Mouse (Mus musculus) heart, adult 9 months (tissue): ENCODE results near the gene Snca.
"Not testable (repeated sequence)": the region's sequence is repeated elsewhere in the genome, so short reads cannot be mapped to it uniquely, and the experiment has no call there.

Experiments
- DNase-seq, 2 experiments: peaks; one replicate each; pipeline ENCODE4 v3.0.0; 2022; ENCODE audit warnings: low spot score in 2 of 2

Gene Snca

DNA sequence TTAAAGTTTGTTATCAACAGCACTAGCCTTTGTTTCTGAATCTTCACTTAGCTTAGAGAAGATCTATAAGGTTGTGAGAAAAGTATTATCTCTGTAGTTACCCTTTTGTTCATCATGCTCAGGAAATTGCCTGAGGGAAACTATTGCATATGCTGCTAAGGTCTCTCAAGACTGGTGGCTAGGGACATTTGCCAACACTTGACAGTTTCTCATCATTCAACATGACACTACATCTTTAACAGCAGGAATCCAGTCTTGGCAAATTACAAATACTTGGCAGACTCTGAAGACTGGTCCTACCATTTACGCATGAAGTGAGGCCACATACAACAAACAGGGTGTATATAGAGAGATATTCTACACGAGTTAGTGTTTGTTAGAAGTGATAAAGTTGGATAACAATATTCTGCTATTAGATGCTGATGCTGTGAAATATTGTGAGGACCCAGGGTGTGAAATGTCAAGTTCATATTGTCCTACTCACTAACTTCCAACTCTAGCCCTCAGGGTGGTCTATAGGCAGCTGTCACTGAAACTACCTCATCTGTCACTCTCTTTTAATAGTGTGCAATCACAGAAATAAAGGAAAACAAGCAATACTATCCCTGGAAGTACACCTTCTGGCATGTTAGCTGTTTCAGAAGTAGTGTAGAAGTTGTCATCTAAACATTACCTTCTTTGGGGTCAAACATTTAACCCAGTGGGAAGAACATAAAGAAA, 105.4 kb downstream of the Snca start:
- DNase-seq = no peak

- no peak for DNase-seq
Measured at GRCm38 (mm10) chr6:60717566-60717965, 112.1 kb downstream of the Snca start.

DNA sequence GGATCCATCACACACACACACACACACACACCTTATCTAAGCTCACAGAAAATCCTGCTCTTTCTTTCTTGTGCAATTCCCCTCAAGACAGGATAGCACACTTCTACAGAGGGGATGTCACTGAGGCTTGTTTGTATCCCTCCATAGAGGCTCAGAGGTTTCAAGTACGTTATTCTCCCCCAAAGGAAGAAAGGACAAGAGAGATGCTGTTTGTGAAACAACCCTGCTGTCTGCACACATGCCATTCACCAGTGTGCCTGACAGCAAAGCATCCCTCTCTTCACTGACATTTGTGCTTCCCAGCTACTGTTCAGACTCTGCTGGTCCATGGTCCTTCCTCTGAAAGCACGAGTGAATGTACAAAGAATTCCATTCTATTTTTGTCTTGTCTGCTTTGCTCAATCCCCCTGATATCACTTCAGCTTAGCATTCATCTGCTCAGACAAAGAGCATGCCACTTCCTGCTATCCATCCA, 119.6 kb downstream of the Snca start:
- DNase-seq = no peak

- no peak for DNase-seq
Measured at GRCm38 (mm10) chr6:60698072-60698471, 131.6 kb downstream of the Snca start.

DNA sequence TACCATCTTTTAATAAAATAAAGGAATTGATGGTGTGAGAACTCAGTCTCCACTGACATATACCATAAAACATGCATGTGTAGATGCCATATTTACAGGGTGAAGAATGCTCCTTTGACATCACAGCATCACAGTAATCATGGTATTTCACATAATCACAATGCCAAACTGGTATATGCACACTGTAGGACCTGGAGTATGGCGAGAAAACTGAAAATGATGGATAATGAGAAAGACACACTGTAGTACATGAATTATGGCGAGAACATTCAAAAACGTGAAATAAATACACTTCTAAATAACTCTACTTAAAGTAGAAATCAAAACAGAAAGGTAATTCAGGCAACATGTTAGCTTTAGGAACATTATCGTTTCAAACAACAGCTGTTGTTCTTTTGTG, 142.6 kb downstream of the Snca start:
- DNase-seq = not testable (repeated sequence)

DNA sequence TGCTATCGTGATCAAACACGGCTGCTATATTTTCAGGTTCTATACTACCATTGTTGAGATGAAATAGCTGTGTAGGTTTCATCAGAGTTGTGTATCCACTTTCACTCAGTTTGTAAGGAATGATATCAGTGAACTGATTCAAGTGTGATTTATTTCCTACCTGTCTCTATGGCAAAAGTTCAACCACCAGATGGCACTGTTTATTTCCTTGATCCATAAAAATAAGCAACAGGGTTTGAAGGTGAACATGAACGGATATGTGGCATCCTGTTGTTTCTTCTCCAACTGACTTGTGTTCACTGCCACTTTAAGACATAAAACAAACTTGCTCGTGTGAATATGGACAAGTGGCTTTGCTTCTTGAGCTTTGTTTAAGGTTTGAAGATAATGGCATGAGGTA, 147.4 kb downstream of the Snca start:
- DNase-seq = no peak
